Mouse (Mus musculus) lung, adult 2 months (tissue): Measurements from ENCODE around the gene Mettl21e.

Experiments used
- CTCF ChIP-seq: fragments of 200-500 bp; IDR thresholded peaks from 2 replicates; pipeline ENCODE4 v1.5.1; 2011; ENCODE audit warnings: mild to moderate bottlenecking, low read length, control low read depth; ENCODE audit not compliant: insufficient read depth
- POLR2A ChIP-seq: fragments of 200-500 bp; IDR thresholded peaks from 2 replicates; pipeline ENCODE4 v1.6.1; 2011; ENCODE audit warnings: low read depth, mild to moderate bottlenecking, control low read depth, low read length, borderline replicate concordance; ENCODE audit errors: extremely low read depth

- no peak for TF ChIP-seq POLR2A
- no peak for TF ChIP-seq CTCF
Observed at GRCm38 (mm10) chr1:44186396-44186795, 32.4 kb downstream of the Mettl21e start.
